Mouse (Mus musculus) naive thymus-derived CD4-positive, alpha-beta T cell, adult 5 months (primary cell): ENCODE results near the gene Tmem185b. TPM values are rescaled to one million over a fixed set of nuclear protein-coding genes. Genes with fewer than 3 reads are reported as not detected.

Experiments
- polyA plus RNA-seq: library from polyadenylated mRNA; unstranded; fragments of 100-300 nt; shearing (Covaris generic); gene quantifications from one replicate; pipeline ENCODE4 v1.2.1, GENCODE M21; 2017

Gene Tmem185b
- polyA plus RNA-seq = 27.2 TPM

GRCm38 (mm10) chr1:119525689-119526591, at the start of gene Tmem185b:
Gene Tmem185b, plus strand, starts transcription at chr1:119526160.

GRCm38 (mm10) chr1:119504260-119505062, 21.5 kb upstream of the Tmem185b start, which contains the start of gene Ralb:
Gene Ralb, minus strand, starts transcription at chr1:119504794.

Other genes with a start within 250 kb of the Tmem185b start
- gene Inhbb, start 103.9 kb upstream of the Tmem185b start, polyA plus RNA-seq = not detected
- gene Ralb, start 21.4 kb upstream of the Tmem185b start, polyA plus RNA-seq = 11.9 TPM
- 2.2 TPM for gene Epb41l5, start 122.8 kb downstream of the Tmem185b start, polyA plus RNA-seq